Mouse (Mus musculus) spleen, adult 2 months (tissue): ENCODE results near the gene Kirrel3.

Experiments used
- CTCF ChIP-seq: fragments of 200-500 bp; IDR thresholded peaks from 2 replicates; pipeline ENCODE4 v1.5.1; 2011; ENCODE audit warnings: mild to moderate bottlenecking, inconsistent platforms; ENCODE audit not compliant: insufficient read depth, insufficient read length, insufficient replicate concordance; ENCODE audit errors: extremely low read depth
- POLR2A ChIP-seq: fragments of 200-500 bp; IDR thresholded peaks from 2 replicates; pipeline ENCODE4 v1.6.1; 2011; ENCODE audit warnings: low read depth, low read length, inconsistent platforms

GRCm38 (mm10) chr9:34877799-34878198 lies 392.1 kb downstream of the Kirrel3 start:
- TF ChIP-seq CTCF (no peak), POLR2A (no peak)
